Mouse (Mus musculus) limb, embryonic 15.5 days (tissue): ENCODE data around the gene Mgat5. TPM values are rescaled to one million over a fixed set of nuclear protein-coding genes. Genes with fewer than 3 reads are reported as not detected.

Source experiments
- ATAC-seq: fragments of 200-750 bp; cut with Nextera tagmentation; 2 replicates; pipeline ENCODE4 v1.8.0; 2017; ENCODE audit warnings: low read depth, moderate TSS enrichment; ENCODE audit not compliant: insufficient number of reproducible peaks, low FRiP score, low TSS enrichment
- H3K27ac ChIP-seq: fragments of 300-500 bp; sonication (generic); 2 replicates; pipeline ENCODE4 v1.5.1; 2015; ENCODE audit warnings: moderate library complexity, mild to moderate bottlenecking, inconsistent platforms
- H3K27me3 ChIP-seq: fragments of 300-500 bp; sonication (generic); 2 replicates; pipeline ENCODE4 v1.6.1; 2015; ENCODE audit warnings: inconsistent platforms
- H3K36me3 ChIP-seq: fragments of 300-500 bp; sonication (generic); 2 replicates; pipeline ENCODE4 v1.6.1; 2015; ENCODE audit warnings: inconsistent platforms
- H3K4me1 ChIP-seq: fragments of 300-500 bp; sonication (generic); 2 replicates; pipeline ENCODE4 v1.6.1; 2015; ENCODE audit warnings: inconsistent platforms
- H3K4me2 ChIP-seq: fragments of 300-500 bp; sonication (generic); 2 replicates; pipeline ENCODE4 v1.6.1; 2015; ENCODE audit warnings: mild to moderate bottlenecking, inconsistent platforms
- H3K4me3 ChIP-seq: fragments of 300-500 bp; sonication (generic); 2 replicates; pipeline ENCODE4 v1.5.1; 2015; ENCODE audit warnings: mild to moderate bottlenecking, inconsistent platforms
- H3K9ac ChIP-seq: fragments of 300-500 bp; sonication (generic); 2 replicates; pipeline ENCODE4 v1.6.1; 2015; ENCODE audit warnings: inconsistent platforms
- H3K9me3 ChIP-seq: fragments of 300-500 bp; sonication (generic); 2 replicates; pipeline ENCODE4 v1.6.1; 2016; ENCODE audit warnings: inconsistent platforms
- WGBS: fragments of 180-500 bp; shearing (Covaris S2); methylation state at CpG from one replicate; pipeline ENCODE4 v1.1.7; 2015; 5-methylcytosine and 5-hydroxymethylcytosine counted together
- polyA plus RNA-seq: library from polyadenylated mRNA; unstranded; fragments of >200 nt; fragmentation: Nextera tagmentation; extraction: Ambion mirVana; gene quantifications from 2 replicates; pipeline ENCODE4 v1.2.1, GENCODE M21; 2015

The Mgat5 gene
- polyA plus RNA-seq, 1 experiment from 2014 or later = 6.7 TPM

GRCm38 (mm10) chr1:127296815-127297214 is 92.0 kb downstream of the Mgat5 start:
- H3K27ac ChIP-seq = no peak overlapping the region
- no peak overlapping the region for H3K4me3 ChIP-seq
- H3K27me3 ChIP-seq = no peaks in the 10 kb centered on the region
- H3K4me1 ChIP-seq = no peaks in the 10 kb centered on the region
- H3K4me2 ChIP-seq = no peak overlapping the region
- no peaks in the 10 kb centered on the region for H3K9me3 ChIP-seq
- no peak overlapping the region for H3K9ac ChIP-seq
- ATAC-seq = no peak
- 81% methylated on average over 3 of the region's 3 CpGs for WGBS
- no peaks in the 10 kb centered on the region for H3K36me3 ChIP-seq

GRCm38 (mm10) chr1:127299774-127300173 is 95.0 kb downstream of the Mgat5 start:
- 92% methylated on average over 1 of the region's 1 CpGs for WGBS
- no peak overlapping the region for H3K9ac ChIP-seq
- no peak overlapping the region for H3K4me2 ChIP-seq
- H3K9me3 ChIP-seq = no peaks in the 10 kb centered on the region
- H3K4me1 ChIP-seq = no peaks in the 10 kb centered on the region
- no peak overlapping the region for H3K4me3 ChIP-seq
- H3K27me3 ChIP-seq = no peaks in the 10 kb centered on the region
- H3K36me3 ChIP-seq = no peaks in the 10 kb centered on the region
- peak; percentile 24; the same call in 1 of the 2 replicates for ATAC-seq
- H3K27ac ChIP-seq = no peak overlapping the region

- H3K36me3 ChIP-seq = no peaks in the 10 kb centered on the region
- H3K4me2 ChIP-seq = no peak overlapping the region
- no peak overlapping the region for H3K27ac ChIP-seq
- no peaks in the 10 kb centered on the region for H3K27me3 ChIP-seq
- no peak for ATAC-seq
- no peak overlapping the region for H3K9ac ChIP-seq
- H3K4me3 ChIP-seq = no peak overlapping the region
- WGBS = 66% methylated on average over 6 of the region's 6 CpGs
- H3K4me1 ChIP-seq = 0 out of 2 replicates have a peak, but pooled peaks cover 3% of the 10 kb centered on the region
- H3K9me3 ChIP-seq = no peaks in the 10 kb centered on the region
These were observed 96.2 kb downstream of the Mgat5 start for GRCm38 (mm10) chr1:127301038-127301437.

GRCm38 (mm10) chr1:127302620-127303019 is 97.8 kb downstream of the Mgat5 start:
- no peak overlapping the region for H3K27ac ChIP-seq
- no peaks in the 10 kb centered on the region for H3K9me3 ChIP-seq
- 0 out of 2 replicates have a peak, but pooled peaks cover 3% of the 10 kb centered on the region for H3K4me1 ChIP-seq
- WGBS = 93% methylated on average over 2 of the region's 2 CpGs
- H3K4me3 ChIP-seq = no peak overlapping the region
- H3K36me3 ChIP-seq = no peaks in the 10 kb centered on the region
- H3K4me2 ChIP-seq = no peak overlapping the region
- no peak overlapping the region for H3K9ac ChIP-seq
- no peaks in the 10 kb centered on the region for H3K27me3 ChIP-seq
- no peak for ATAC-seq

GRCm38 (mm10) chr1:127303791-127304190 is 99.0 kb downstream of the Mgat5 start:
- H3K4me1 ChIP-seq = 0 out of 2 replicates have a peak, but pooled peaks cover 3% of the 10 kb centered on the region
- H3K27ac ChIP-seq = no peak overlapping the region
- WGBS = 86% methylated on average over 5 of the region's 5 CpGs
- H3K4me2 ChIP-seq = no peak overlapping the region
- no peaks in the 10 kb centered on the region for H3K9me3 ChIP-seq
- ATAC-seq = no peak
- H3K9ac ChIP-seq = no peak overlapping the region
- H3K36me3 ChIP-seq = no peaks in the 10 kb centered on the region
- no peaks in the 10 kb centered on the region for H3K27me3 ChIP-seq
- H3K4me3 ChIP-seq = no peak overlapping the region

- Histone ChIP-seq H3K27me3 (no peaks in the 10 kb centered on the region), H3K36me3 (no peaks in the 10 kb centered on the region), H3K9me3 (no peaks in the 10 kb centered on the region), H3K4me2 (no peak overlapping the region), H3K9ac (no peak overlapping the region), H3K4me1 (0 out of 2 replicates have a peak, but pooled peaks cover 3% of the 10 kb centered on the region), H3K4me3 (no peak overlapping the region), H3K27ac (no peak overlapping the region)
- WGBS = 79% methylated on average over 2 of the region's 2 CpGs
- ATAC-seq = no peak
These were observed 99.5 kb downstream of the Mgat5 start for GRCm38 (mm10) chr1:127304281-127304680.

- no peak overlapping the region for H3K9ac ChIP-seq
- ATAC-seq = no peak
- no peaks in the 10 kb centered on the region for H3K27me3 ChIP-seq
- H3K4me2 ChIP-seq = no peak overlapping the region
- no peaks in the 10 kb centered on the region for H3K36me3 ChIP-seq
- H3K4me3 ChIP-seq = no peak overlapping the region
- WGBS = 84% methylated on average over 2 of the region's 2 CpGs
- 0 out of 2 replicates have a peak, but pooled peaks cover 3% of the 10 kb centered on the region for H3K4me1 ChIP-seq
- H3K27ac ChIP-seq = no peak overlapping the region
- H3K9me3 ChIP-seq = no peaks in the 10 kb centered on the region
These were observed 100.8 kb downstream of the Mgat5 start for GRCm38 (mm10) chr1:127305582-127305981.

GRCm38 (mm10) chr1:127306024-127306771 is 101.4 kb downstream of the Mgat5 start:
- H3K27me3 ChIP-seq = no peaks in the 10 kb centered on the region
- no peaks in the 10 kb centered on the region for H3K36me3 ChIP-seq
- no peak overlapping the region for H3K9ac ChIP-seq
- ATAC-seq = no peak
- H3K4me2 ChIP-seq = no peak overlapping the region
- 65% methylated on average over 20 of the region's 20 CpGs for WGBS
- H3K27ac ChIP-seq = no peak overlapping the region
- 0 out of 2 replicates have a peak, but pooled peaks cover 3% of the 10 kb centered on the region for H3K4me1 ChIP-seq
- no peaks in the 10 kb centered on the region for H3K9me3 ChIP-seq
- H3K4me3 ChIP-seq = no peak overlapping the region

- no peak overlapping the region for H3K27ac ChIP-seq
- no peak overlapping the region for H3K9ac ChIP-seq
- no peak overlapping the region for H3K4me3 ChIP-seq
- no peaks in the 10 kb centered on the region for H3K9me3 ChIP-seq
- H3K27me3 ChIP-seq = no peaks in the 10 kb centered on the region
- no peak for ATAC-seq
- H3K4me1 ChIP-seq = 0 out of 2 replicates have a peak, but pooled peaks cover 3% of the 10 kb centered on the region
- WGBS = 77% methylated on average over 4 of the region's 4 CpGs
- no peak overlapping the region for H3K4me2 ChIP-seq
- no peaks in the 10 kb centered on the region for H3K36me3 ChIP-seq
These were observed 102.5 kb downstream of the Mgat5 start for GRCm38 (mm10) chr1:127307361-127307760.

- H3K27me3 ChIP-seq = no peaks in the 10 kb centered on the region
- H3K9me3 ChIP-seq = no peaks in the 10 kb centered on the region
- no peak overlapping the region for H3K27ac ChIP-seq
- H3K4me2 ChIP-seq = no peak overlapping the region
- no peak for ATAC-seq
- 87% methylated on average over 7 of the region's 7 CpGs for WGBS
- H3K4me3 ChIP-seq = no peak overlapping the region
- H3K9ac ChIP-seq = no peak overlapping the region
- H3K4me1 ChIP-seq = 0 out of 2 replicates have a peak, but pooled peaks cover 3% of the 10 kb centered on the region
- no peaks in the 10 kb centered on the region for H3K36me3 ChIP-seq
These were observed 103.5 kb downstream of the Mgat5 start for GRCm38 (mm10) chr1:127308207-127308725.

GRCm38 (mm10) chr1:127308989-127309701 is 104.3 kb downstream of the Mgat5 start:
- H3K9me3 ChIP-seq = no peaks in the 10 kb centered on the region
- no peak for ATAC-seq
- no peaks in the 10 kb centered on the region for H3K27me3 ChIP-seq
- H3K27ac ChIP-seq = no peak overlapping the region
- H3K4me1 ChIP-seq = 0 out of 2 replicates have a peak, but pooled peaks cover 3% of the 10 kb centered on the region
- no peak overlapping the region for H3K4me3 ChIP-seq
- no peaks in the 10 kb centered on the region for H3K36me3 ChIP-seq
- WGBS = 82% methylated on average over 13 of the region's 13 CpGs
- no peak overlapping the region for H3K4me2 ChIP-seq
- no peak overlapping the region for H3K9ac ChIP-seq

GRCm38 (mm10) chr1:127310011-127310410 is 105.2 kb downstream of the Mgat5 start:
- H3K27me3 ChIP-seq = no peaks in the 10 kb centered on the region
- H3K9ac ChIP-seq = no peak overlapping the region
- H3K4me2 ChIP-seq = no peak overlapping the region
- no peak overlapping the region for H3K4me3 ChIP-seq
- WGBS = 75% methylated on average over 5 of the region's 5 CpGs
- ATAC-seq = no peak
- H3K36me3 ChIP-seq = no peaks in the 10 kb centered on the region
- no peak overlapping the region for H3K27ac ChIP-seq
- no peaks in the 10 kb centered on the region for H3K9me3 ChIP-seq
- H3K4me1 ChIP-seq = 0 out of 2 replicates have a peak, but pooled peaks cover 3% of the 10 kb centered on the region
